Mouse (Mus musculus) right cerebral cortex, postnatal 25 days (tissue): ENCODE results near the gene Tprkb.
A peak's percentile ranks its signal among the peaks of the same experiment; 100 is the strongest.
"Not testable (repeated sequence)": the region's sequence is repeated elsewhere in the genome, so short reads cannot be mapped to it uniquely, and the experiment has no call there.

Source experiments
- DNase-seq: peaks from one replicate; pipeline ENCODE4 v3.0.0; 2022

Gene Tprkb

GRCm38 (mm10) chr6:85911587-85911986, at the start of gene Tprkb:
Gene Tprkb (plus strand): TSS chr6:85911865.
- DNase-seq: no peak

GRCm38 (mm10) chr6:85862565-85862964, 49.1 kb upstream of the Tprkb start:
- no peak for DNase-seq

GRCm38 (mm10) chr6:85863136-85863535, 48.5 kb upstream of the Tprkb start:
- DNase-seq: no peak

GRCm38 (mm10) chr6:85863840-85864239, 47.8 kb upstream of the Tprkb start:
- no peak for DNase-seq

- DNase-seq: not testable (repeated sequence)
These were observed 46.6 kb upstream of the Tprkb start for GRCm38 (mm10) chr6:85864900-85865639.

GRCm38 (mm10) chr6:85866166-85866565, 45.5 kb upstream of the Tprkb start:
- DNase-seq: not testable (repeated sequence)

GRCm38 (mm10) chr6:85866995-85867394, 44.7 kb upstream of the Tprkb start:
- not testable (repeated sequence) for DNase-seq

- DNase-seq: no peak
These were observed 43.7 kb upstream of the Tprkb start for GRCm38 (mm10) chr6:85867726-85868690.

- DNase-seq: not testable (repeated sequence)
These were observed 42.7 kb upstream of the Tprkb start, which contains the start of gene Nat8f2 for GRCm38 (mm10) chr6:85869006-85869405. Gene Nat8f2 (minus strand): TSS chr6:85869158.

GRCm38 (mm10) chr6:85883246-85883645, 28.4 kb upstream of the Tprkb start:
- not testable (repeated sequence) for DNase-seq

- no peak for DNase-seq
These were observed 27.4 kb upstream of the Tprkb start for GRCm38 (mm10) chr6:85884311-85884710.

- DNase-seq: no peak
These were observed 22.7 kb upstream of the Tprkb start for GRCm38 (mm10) chr6:85888961-85889360.

GRCm38 (mm10) chr6:85895061-85895648, 16.5 kb upstream of the Tprkb start:
- DNase-seq: not testable (repeated sequence)

- DNase-seq: peak; percentile 9
These were observed 12.8 kb upstream of the Tprkb start for GRCm38 (mm10) chr6:85898596-85899475.

GRCm38 (mm10) chr6:85902303-85902702, 9.4 kb upstream of the Tprkb start:
- DNase-seq: no peak

GRCm38 (mm10) chr6:85904642-85905061, 7.0 kb upstream of the Tprkb start, which contains the start of gene Nat8f4:
Gene Nat8f4 (minus strand): TSS chr6:85904884.
- DNase-seq: peak; percentile 78

- DNase-seq: peak; percentile 38
These were observed 4.7 kb upstream of the Tprkb start for GRCm38 (mm10) chr6:85906911-85907351.

GRCm38 (mm10) chr6:85908341-85908740, 3.3 kb upstream of the Tprkb start:
- no peak for DNase-seq

GRCm38 (mm10) chr6:85909704-85910103, 2.0 kb upstream of the Tprkb start:
- no peak for DNase-seq

GRCm38 (mm10) chr6:85915141-85915538, 3.5 kb downstream of the Tprkb start:
- DNase-seq: no peak

- DNase-seq: peak; percentile 86
These were observed 4.2 kb downstream of the Tprkb start, which contains the start of gene Nat8f1 for GRCm38 (mm10) chr6:85915539-85916513. Gene Nat8f1 (minus strand): TSS chr6:85915687.
